Mouse (Mus musculus): ENCODE results near the gene Olfr1347.
"Not testable (repeated sequence)": the region's sequence is repeated elsewhere in the genome, so short reads cannot be mapped to it uniquely, and the experiment has no call there.

Olfr1347 gene

DNA sequence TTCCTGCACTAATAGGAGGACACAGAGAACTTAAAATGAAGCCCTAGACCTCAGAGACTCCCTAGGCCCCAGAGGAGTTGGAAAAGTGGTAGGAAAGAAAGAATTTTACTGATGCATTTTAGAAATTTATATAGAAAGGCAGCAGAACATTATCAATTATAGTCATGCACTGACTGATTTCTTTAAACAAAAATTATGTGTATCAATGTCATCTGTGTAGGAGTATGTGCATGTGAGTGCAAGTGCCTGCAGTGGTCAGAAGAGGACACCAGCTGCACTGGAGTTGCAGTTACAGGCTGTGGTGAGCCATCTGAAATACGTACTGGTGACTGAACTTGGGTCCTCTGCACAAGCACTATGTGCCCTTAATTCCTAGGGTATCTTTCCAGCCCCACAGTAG, at the start of gene Olfr1347:
TSS of gene Olfr1347 (minus strand) at position 101 of the 400 bp plus-strand sequence.
- DNase-seq (ENCODE audit: low read depth) = no peak

- DNase-seq (ENCODE audit: low read depth) = no peak
Measured at GRCm38 (mm10) chr7:6526141-6526540, 26.6 kb upstream of the Olfr1347 start.

GRCm38 (mm10) chr7:6525001-6525400, 25.4 kb upstream of the Olfr1347 start:
- DNase-seq (ENCODE audit: low read depth) = no peak

DNA sequence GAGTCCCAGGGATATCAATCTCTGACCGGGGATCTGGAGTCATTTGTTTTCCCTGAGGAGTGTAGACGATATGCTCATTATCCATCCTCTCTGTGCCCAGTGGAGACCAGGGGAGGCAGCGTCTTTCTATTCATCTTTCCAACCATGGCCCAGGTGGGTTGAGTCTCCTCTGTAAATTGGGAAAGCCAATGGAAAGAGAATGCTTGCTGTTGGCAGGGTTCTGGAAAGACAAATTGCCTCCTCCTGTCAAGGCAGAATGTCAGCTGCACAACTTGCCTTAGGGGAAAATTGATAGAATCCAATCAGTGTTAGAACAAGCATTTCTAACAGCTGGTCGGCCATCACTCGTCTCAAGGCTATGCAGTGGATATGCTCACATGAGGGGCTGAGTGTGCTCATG, 23.3 kb upstream of the Olfr1347 start, which contains the start of gene Olfr1349:
TSS of gene Olfr1349 (minus strand) at position 101 of the 400 bp plus-strand sequence.
- no peak for DNase-seq (ENCODE audit: low read depth)

DNA sequence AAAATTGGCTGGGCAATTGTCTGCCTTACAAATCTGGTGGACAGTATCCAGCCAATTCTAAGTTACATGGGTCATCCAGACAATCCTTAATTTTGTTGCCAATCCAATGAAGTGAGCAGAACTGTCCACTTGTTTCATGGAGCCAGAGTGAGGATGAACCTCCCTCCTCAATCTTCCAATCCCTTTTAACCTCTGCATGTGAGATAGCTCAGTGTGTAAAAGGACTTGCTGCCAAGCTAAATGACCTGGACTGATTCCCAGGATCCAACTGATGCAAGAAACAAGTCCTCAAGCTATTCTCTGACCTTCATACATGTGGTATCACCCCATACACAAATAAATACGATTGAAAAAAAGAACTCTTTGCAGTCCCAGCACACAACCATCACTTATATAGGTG, 22.1 kb upstream of the Olfr1347 start:
- DNase-seq (ENCODE audit: low read depth) = no peak

DNA sequence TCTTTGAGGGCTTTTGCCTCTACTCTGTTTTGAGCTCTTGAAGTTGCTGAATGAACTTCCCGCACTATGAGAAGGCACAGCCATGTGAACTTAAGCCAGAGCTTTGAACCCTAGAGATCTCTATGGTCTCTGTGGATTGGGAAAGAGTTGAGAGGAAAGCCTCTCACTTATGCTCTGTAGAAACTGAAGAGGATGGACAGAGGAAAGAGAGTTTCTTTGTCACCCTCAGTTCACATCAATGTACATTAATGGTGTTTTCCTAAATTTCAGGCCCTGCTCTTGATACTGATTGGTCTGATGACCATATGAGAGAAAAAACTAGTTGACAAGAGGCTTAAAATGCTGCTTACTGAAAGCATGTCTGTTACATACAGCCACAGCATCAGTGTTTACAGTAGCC, 9.1 kb upstream of the Olfr1347 start, which contains the start of gene Olfr1348:
TSS of gene Olfr1348 (minus strand) at position 101 of the 400 bp plus-strand sequence.
- no peak for DNase-seq (ENCODE audit: low read depth)

DNA sequence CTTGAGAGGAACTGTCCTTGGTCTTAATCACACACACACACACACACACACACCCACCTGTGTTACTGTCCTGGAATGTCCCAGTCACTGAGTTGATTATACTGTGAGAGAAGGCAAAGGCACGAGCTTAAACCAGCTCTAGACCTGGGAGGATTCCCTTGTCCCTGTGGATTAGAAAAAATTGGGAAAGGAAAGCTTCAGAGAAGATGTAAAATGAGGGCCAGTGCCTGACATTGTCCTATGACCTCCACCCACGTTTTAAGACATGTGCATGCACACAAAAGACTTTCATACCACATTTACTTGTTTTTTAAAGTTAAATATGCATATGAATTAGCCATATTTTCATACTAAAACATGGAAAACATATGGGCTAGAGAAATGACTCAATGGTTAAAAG, 12.7 kb downstream of the Olfr1347 start, which contains the start of gene Olfr5:
TSS of gene Olfr5 (minus strand) at position 101 of the 400 bp plus-strand sequence.
- DNase-seq (ENCODE audit: low read depth) = no peak

DNA sequence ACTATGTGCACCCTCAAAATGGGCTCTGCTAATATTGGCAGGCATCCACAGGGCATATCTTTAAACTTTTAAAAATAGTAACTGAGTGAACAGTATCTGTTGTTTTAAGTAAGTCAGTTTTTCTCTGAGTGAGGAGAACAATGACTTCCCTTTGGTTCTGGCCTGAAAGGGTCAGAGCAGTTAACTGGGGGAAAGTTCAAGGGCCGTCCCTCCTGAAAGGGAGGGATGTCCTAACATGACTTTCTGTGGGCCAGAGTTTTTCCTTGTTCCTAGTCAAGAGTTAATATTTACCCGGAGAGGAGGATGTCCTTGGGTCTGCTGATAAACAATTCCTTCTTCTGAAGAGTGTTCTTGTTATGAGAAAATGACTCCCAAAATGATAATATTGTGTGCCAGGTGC, 21.9 kb downstream of the Olfr1347 start:
- DNase-seq (ENCODE audit: low read depth) = not testable (repeated sequence)

DNA sequence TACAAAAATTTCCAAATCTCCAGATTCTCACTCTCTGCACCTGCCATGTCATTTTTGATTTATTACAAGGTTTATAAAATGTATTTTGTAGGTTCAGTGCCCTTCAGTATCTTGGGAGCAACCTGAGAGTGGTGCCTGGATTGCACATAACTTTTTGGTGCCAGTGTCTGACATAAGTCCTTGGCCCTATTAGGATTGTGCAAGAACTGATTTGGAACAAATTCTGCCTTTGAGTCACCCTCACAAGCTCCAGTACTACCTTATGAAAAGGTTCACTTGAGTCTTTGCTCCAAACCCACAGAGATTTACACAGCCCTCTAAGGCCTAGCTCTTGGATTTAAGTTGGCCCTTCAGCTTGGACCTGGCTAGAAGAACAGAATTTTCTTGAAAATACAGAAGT, 32.6 kb downstream of the Olfr1347 start, which contains the start of gene Olfr1346:
TSS of gene Olfr1346 (plus strand) at position 151 of the 400 bp plus-strand sequence.
- DNase-seq (ENCODE audit: low read depth) = no peak

- DNase-seq (ENCODE audit: low read depth) = no peak
Measured at GRCm38 (mm10) chr7:6456399-6456798, 43.2 kb downstream of the Olfr1347 start.

- DNase-seq (ENCODE audit: low read depth) = no peak
Measured at GRCm38 (mm10) chr7:6455868-6456267, 43.7 kb downstream of the Olfr1347 start, which contains the start of gene Olfr1336. Olfr1336 (plus strand) TSS chr7:6456168.

DNA sequence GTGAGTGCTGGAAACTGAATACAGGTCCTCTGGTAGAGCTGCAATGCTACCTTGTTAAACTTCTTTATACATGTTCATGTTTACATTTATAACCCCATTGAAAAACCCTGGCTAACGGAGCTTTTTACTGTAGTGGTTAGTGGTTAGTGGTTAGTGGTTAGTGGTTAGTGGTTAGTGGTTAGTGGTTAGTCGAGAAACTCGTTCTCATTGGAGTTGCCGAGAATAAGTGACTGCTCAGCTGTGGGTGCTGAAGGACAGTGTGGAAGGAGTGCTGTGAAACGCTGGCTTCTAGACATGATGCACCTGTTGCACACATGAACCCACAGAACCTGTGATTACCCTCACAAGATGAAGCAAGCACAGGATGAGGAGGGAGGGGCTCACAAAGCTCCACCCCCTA, 51.8 kb downstream of the Olfr1347 start:
- DNase-seq (ENCODE audit: low read depth) = no peak

- no peak for DNase-seq (ENCODE audit: low read depth)
Measured at GRCm38 (mm10) chr7:6441173-6441572, 58.4 kb downstream of the Olfr1347 start.

DNA sequence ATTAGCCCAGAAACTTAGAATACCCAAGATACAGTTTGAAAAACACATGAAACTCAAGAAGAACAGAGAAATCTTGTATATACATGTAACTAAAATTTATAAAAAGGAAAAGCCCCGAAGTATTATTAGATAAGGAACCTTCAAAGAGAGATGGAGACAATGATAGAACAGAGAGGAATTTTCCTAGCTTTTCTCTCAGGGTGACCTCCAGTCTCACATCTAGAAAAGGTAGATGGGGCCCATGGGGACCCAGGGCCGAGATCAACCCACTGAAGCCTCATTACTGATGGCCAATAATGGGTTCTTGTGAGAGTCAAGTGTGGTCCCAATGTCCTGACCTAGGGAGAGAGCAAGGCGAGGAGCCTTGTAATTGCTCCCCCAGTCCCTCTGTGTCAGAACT, 61.2 kb downstream of the Olfr1347 start, which contains the start of gene Olfr1344:
TSS of gene Olfr1344 (plus strand) at position 301 of the 400 bp plus-strand sequence.
- no peak for DNase-seq (ENCODE audit: low read depth)
